Mouse (Mus musculus): ENCODE results near the gene Rpl3.
"Not testable (repeated sequence)": the region's sequence is repeated elsewhere in the genome, so short reads cannot be mapped to it uniquely, and the experiment has no call there.

Gene Rpl3

DNA sequence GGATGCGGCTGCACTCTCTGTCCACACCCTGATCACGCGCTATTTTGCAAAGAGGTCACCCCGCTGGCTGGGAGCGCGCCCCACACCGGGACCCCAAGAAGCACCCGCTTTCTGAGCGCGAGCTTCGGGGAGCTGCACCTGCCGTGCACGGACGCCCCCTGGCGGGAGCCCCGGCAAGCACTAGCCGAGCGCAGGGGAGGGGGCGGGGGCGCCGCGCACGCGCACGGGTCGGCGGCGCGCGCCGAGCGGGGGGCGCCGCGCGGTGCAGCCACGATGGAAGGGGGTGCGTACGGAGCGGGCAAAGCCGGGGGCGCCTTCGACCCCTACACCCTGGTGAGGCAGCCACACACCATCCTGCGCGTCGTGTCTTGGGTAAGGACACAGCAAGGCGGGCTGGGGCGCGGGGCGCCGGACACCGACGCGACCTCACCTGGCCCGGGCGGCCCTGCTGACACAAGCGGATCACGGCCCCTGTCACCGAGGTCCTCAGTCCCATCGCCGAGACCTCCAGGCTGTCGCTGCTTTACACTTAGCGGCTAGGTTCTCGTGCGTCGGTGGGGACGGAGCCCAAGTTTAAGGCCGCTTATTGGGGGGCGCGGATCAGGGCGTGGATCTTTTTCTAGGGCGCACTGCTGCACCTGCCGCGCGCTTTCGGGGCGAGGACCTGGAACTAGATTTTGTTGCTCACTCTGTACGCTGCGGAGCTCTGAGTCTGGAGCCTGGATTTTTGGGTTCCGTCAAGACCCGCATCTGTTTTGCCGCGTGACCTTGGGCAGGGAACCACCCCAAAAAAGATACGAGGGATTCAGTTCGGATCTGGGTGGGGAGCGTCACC is at the start of gene Rpl3, which contains the start of gene Syngr1:
Rpl3 (minus strand) TSS at position 748 of the 835 bp plus-strand sequence.
Syngr1 (plus strand) TSS at position 214 of the 835 bp plus-strand sequence.
- DNase-seq (ENCODE audit: low read depth), result no peak

DNA sequence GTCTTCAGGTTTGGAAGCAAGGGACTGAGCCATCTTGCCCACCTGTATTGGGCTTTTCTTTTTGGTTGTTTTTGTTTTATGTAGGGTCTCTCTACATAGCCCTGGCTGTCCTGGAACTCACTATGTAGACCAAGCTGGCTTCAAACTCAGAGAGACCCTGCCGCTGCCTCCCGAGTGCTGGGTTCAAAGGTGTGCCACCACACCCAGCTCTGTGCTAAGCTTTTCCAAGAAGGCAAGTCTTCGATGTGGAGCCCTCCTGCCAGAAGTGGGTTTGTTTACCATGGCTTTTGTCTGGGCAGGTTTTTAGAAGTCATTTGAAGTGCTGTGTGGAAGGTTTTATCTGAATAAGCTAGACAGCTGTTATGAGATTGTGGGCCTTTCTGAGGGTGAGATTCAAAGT is 49.2 kb upstream of the Rpl3 start:
- DNase-seq (ENCODE audit: low read depth), result no peak

DNA sequence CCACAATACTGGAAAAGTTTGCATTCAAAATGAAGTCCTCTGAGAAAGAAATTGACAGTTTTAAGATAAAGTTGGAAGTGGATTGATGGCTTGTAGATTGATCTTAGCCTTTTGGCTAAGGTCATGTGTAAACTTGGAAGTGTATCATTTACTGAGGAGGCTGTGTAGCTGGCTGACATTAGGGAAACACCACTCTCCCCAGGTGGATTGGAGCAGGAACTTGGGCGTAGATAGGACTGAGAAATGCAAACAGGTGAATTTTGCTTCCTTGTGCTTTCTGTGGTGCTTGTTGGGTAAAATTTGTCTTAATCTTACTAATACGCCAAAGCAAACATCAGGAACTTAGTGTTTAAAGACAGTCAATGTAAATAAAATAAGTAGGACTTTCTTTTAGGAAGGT is 48.6 kb upstream of the Rpl3 start:
- no peak for DNase-seq (ENCODE audit: low read depth)

DNA sequence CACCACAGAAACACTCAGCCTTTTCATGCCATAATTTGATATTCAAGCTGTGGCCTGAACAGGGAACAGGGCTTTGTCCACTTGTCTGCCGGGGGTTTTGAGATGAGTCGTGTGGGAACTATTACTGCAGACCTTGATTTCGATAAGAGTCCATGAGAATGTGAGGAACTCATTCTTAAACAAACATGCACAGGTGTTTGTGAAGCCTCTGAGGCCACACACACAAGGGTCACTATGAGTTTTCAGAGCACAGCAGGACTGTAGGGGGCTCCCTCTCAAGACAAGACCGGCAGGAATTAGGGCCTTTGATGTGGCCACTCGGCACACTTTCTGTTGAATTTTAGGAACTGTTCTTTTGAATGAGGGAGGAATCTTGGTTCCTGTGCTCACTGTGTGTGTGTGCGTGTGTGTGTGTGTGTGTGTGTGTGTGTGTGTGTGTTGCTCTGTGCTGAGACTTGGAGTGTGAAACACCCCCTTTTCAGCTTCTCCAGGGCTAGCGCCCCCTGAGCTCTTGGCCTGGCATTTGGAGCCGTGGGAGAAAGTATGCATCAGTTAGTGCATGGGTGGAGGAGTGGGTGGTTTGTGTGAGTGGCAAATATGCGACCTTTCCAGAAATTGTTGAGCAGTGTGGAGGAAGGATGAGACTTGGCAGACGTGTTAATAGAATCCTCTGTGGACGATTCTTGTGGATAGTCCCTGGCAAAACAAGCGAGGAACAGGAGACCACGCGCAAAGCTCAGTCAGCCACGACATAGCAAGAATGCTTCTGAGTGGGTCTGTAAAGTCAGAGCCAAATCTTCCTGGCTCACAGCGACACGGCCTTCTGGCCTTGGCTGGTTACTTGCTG is 46.5 kb upstream of the Rpl3 start:
- DNase-seq (ENCODE audit: low read depth), result peak; percentile 52

DNA sequence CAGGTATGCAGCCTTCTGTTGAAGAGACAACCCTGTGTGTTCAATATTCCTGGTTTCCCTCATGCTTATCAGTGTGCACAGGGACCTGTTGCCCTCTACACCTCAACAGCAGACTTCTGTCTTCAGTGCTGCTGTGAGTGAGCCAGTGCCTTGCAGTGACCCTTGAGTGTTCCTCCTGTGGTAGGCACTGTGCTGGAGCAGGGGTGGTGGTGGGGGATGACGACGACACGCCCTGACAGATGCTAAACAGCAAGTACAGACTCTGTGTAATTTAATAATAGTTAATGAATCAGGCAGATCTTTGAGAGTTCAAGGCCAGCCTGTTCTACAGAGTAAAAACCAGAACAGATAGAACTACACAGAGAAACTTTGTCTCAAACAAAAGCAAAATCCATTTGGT is 45.0 kb upstream of the Rpl3 start:
- DNase-seq (ENCODE audit: low read depth), result no peak

DNA sequence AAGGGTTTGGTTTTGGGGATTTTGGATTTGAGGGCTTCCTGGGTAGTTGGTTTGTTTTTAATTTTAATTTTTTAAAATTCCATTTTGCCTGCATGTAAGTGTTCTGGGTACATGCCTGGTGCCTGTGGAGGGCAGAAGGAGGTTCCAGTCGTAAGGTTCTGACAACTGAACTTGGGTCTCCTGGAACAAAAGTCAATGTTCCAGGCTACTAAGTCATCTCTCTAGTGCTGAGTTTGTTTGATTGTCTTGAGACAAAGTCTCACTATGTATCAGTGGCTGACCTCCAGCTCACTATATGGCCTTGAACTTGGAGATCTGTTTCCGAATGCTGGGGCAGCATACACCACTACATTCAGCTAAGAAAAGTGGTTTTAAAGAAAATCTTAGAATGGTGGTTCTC is 43.8 kb upstream of the Rpl3 start:
- DNase-seq (ENCODE audit: low read depth), result no peak

DNA sequence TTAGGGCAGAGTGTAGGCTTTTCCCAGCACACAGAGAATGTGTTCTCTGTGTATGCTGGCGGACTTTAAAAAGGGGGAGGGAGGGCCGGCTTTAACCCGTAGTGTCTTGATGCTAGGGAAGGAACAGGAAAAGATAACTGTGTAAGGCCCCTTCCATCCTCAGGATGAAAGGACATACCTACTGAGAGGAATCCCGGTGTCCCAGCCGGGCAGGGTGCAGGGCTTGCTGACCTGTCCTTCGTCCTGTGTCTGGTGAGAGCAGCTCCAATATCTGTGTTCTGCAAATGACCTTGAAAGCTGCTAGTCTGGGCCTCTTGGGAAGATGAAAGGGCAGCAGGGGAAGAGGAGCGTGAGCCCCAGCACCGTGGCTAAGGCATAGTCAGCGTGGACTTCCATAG is 42.8 kb upstream of the Rpl3 start:
- no peak for DNase-seq (ENCODE audit: low read depth)

DNA sequence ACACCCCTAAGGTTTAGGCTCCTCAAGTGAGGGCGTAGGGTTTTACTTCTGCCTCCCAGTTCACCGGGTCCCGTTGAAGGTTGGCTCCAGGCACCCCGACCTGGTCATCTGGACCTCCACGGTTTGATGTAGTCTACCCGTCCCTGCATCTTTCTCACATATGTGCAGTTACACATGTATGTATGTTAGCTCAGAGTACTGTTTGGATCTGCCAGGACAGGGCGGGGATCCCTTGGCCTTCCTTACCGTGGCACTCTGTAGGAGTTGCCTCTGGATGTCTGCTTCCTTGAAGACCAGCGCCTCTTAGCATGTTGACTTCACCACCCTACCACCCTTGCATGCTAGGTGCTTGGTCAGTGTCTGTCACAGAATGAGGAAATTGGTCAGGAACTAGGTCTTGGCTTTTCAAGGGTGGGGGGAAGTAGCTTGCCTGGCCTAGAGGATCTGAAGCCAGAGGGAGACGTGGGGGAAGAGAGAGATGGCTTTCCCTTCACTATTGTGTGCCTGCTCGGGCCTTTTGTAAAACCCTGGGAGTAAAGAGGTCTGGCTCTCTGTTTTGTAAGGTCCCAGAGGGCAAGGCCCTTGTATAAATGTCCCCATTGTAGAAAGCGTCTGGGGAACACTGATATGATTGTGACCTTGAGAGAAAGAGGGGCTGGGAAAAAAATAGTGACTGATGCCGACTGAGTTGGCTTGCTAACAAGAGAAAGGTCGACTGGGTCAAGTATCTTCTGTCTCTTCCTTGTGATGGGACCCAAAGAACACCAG is 42.2 kb upstream of the Rpl3 start:
- DNase-seq (ENCODE audit: low read depth), result peak; percentile 53

DNA sequence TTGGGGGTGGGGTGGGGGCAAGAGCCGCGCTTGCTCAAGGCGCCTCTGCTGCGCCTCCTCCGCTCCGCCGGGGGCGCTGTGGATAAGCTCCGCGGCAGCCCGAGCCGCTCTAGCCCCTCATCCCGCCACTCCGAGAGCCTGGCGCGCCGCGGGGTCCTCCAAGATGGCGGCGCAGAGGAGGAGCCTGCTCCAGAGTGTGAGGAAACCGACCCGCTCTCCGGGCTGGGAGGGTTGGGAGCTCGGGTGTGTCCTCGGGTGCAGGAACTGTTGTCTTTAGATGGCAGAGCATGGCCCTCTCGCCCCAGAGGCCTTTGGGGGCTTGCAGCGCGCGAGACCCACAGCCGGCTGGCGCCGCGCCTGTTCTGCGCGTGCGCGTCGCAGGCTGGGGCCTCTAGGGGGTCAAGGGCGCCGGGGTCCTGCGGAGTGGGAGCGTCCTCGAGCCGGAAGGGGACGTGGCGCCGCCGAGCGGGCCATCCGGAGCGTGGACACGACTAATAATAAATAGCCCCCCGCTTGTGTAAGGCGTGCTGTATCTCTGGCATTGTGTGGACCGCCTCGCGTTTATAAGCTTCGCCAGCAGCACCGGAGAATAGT is 41.4 kb upstream of the Rpl3 start, which contains the start of gene Tab1:
Tab1 (plus strand) TSS at position 135 of the 594 bp plus-strand sequence.
- DNase-seq (ENCODE audit: low read depth), result peak; percentile 97

DNA sequence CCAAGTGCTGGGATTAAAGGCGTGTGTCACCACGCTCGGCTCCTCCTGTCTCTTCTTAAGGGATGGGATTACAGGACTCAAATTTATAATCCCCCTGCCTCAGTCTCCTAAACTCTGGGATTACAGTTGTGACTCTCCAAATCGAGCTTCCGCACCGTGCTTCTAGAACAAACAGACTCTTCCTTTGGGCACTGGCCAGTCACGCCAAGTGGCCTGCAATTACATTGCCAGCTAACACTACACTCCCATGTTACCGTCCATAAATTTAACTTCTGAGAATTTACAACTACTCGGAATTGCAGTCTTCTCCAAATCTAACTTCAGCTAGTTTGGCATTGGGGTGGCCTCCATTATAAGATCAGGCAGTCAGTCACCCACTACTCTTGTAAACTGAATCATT is 40.8 kb upstream of the Rpl3 start:
- DNase-seq (ENCODE audit: low read depth), result no peak

DNA sequence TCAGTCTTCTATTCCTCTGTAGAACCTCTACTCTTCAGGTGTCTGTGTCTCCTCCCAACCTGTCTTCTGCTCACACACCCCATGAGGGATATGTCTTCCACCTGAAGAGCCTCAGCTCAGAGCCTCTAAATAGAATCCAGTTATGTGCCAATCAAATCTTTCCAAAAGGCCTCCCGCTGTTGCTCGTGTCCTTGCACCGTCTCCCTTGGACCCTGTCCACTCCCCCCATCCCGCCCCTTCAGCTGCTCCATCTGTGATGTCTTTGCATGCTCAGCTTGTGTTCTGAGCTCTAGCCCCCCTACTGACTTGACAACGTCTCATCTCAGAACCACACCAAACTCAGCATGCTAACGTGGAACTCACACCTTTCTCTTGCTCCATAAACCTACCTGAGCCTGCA is 39.8 kb upstream of the Rpl3 start:
- no peak for DNase-seq (ENCODE audit: low read depth)

DNA sequence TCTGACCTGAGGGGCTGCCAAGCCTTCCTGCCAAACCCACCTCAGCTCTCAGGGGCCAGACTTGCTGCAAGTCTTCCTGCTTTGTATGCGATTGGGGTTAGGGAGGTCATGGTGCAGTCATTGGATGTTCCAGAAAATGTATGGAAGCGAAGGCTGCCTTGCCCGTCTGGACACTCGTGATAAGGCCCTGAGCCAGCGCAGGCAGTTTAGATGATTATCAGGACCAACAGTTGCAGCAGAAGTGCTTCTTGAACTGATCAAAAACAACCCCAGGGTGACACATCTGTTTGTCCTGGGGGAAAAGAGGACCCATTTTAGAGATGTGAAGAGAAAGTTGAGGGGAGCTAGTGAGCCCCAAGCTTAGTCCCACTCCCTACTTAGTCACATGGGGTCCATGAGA is 39.0 kb upstream of the Rpl3 start:
- DNase-seq (ENCODE audit: low read depth), result no peak

DNA sequence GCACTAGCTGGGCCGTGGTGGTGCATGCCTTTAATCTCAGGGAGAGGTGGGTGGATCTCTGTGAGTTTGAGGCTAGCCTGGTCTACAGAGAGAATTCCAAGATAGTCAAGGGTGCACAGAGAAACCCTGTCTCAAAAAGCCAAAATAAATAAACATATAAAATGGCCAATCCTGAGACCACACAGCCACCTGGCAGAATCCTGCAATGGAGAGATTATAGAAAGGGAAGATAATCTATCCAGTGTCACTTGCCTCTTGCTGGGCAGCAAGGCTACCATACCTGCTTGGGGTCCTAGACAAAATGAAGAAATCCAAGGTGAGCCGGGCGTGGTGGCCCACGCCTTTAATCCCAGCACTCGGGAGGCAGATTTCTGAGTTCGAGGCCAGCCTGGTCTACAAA is 38.3 kb upstream of the Rpl3 start:
- no peak for DNase-seq (ENCODE audit: low read depth)

DNA sequence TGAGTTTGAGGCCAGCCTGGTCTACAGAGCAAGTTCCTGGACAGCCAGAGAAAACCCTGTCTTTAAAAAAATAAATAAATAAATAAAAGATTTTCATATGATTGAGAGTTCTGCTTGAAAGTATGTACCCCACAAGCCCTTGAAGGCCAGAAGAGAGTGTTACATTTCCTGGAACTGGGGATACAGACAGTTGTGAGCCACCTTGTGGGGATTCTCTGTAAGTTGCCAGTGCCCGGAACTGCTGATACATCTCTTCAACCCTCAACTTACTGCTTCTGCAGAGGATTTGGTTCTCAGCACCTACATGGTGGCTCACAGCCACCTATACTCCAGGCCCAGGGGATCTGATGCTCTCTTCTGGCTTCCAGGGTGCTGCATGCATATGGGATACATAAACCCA is 35.5 kb upstream of the Rpl3 start:
- peak; percentile 66 for DNase-seq (ENCODE audit: low read depth)

DNA sequence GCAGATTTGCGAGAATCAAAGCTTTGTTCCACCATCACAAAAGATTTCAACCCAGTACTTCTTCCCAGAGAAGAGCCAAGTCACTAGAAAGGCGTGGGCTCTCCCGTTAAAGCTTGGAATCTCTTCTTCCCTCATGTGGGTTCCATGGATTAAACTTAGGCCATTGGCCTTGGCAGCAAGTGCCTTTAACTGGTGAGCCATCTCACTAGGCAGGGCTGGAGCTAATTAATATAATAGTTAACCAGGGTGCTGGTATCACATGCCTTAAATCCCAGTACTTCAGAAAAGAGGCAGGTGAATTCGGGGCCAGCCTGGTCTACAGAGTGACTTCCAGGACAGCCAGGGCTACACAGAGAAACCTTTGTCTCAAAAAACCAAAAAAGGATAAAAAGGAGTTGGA is 33.0 kb upstream of the Rpl3 start:
- DNase-seq (ENCODE audit: low read depth), result no peak

DNA sequence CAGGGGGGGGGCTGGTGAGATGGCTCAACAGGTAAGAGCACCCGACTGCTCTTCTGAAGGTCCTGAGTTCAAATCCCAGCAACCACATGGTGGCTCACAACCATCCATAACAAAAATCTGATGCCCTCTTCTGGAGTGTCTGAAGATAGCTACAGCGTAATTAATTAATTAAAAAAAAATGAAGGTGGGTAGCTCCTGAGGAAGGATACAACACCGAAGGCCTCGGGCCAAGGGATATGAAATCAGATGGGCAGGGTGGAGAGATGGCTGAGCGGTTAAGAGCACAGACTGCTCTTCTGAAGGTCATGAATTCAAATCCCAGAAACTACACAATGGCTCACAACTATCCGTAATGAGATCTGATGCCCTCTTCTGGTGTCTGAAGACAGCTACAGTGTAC is 30.8 kb upstream of the Rpl3 start:
- not testable (repeated sequence) for DNase-seq (ENCODE audit: low read depth)

DNA sequence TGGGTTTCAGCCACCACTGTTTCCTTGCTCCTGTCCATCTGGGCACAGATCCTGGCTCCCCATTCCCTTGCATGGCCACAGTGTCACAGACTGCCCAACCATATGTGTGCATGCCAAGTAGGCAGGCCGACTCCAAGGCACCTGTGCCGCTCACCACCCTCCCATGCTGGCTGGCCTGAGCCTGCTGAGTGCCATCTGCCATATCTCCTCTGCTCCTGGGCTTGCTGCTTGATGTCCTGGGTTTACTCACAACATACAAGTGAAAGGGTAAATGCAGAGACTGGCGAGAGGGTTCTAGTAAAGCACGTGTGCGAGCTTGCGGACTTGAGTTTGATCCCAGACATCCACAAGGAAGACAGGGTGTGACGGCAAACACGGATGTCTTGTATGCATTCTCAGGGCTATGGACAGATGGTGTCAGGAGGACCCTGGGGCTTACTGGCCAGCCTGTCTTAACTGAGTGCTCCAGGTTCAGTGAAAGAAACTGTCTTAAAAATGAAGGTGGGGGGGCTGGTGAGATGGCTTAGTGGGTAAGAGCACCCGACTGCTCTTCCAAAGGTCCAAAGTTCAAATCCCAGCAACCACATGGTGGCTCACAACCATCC is 30.2 kb upstream of the Rpl3 start:
- no peak for DNase-seq (ENCODE audit: low read depth)

DNA sequence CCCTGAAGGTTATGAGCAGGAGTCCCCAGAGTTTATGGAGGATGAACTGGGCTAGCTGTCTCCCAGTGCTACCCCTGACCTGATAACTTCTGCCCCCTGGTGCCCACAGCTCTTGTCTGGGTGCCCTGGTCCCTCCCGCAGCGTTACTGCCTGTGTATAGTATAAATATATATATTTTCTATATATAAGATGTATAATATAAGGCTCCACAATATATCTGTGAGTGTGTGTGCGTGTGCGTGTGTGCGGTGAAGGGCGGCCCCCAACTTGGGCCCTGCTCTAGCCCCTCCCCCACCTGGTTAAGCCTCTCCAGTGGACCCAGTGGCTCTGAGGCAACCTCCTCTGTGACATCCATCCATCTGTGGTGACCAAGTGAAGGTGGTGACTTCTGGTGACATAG is 27.4 kb upstream of the Rpl3 start:
- DNase-seq (ENCODE audit: low read depth), result no peak

DNA sequence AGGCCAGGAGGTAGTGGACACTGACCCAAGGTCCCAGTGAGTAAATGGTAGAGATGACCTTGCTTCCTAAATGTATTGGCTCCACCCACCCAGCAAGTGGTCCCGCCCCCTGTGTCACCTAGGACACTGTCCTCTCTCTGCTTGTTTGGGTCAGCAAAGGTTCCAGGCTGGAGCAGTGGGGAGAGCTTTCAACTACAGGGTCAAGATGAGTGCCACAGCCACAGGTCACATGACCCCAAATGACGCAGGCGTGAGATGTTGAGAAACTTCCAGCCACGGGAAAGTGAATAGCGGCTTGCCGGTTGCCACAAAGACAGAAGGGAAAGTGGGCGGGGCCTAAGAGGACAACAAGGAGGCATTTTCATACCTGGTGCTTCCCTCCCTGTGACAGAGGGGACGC is 25.5 kb upstream of the Rpl3 start:
- DNase-seq (ENCODE audit: low read depth), result no peak

DNA sequence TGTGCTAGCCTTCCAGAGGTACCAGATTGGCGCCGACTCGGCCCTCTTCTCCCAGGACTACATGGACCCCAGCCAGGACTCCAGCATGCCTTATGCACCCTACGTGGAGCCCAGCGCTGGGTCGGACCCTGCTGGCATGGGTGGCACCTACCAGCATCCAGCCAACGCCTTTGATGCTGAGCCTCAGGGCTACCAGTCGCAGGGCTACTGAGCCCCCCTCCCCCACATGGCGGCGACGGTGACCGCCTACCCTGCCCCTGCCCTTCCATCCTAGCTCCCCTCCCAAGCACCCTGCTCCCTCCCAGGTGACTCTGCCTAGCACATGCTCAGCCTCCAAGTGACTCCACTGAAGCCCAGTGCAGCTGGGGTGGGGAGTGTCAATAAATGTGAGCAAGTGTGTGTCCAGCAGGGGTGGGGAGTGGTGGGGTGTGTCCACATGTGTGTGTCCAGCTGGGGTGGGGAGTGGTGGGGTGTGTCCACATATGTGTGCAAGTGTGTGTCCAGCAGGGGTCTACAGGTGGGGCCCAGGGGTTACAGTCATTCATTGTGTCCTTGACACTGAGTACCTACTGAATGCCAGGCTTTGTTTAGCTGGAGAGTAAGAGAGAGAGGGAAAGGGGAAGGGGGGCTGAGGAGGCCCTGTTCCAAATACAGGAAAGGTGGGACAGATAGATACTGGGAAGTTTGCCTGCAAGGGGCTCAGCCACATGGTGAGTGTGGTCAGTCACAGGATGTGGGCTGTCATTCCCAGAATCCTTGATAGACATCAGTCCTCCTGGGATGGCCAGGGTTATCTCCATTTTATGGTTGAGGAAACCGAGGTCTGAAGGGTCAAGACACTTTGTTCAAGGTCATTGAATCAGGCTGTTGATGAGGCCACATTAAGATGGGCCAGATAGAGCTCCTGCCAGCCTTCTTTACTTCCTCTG is 24.5 kb upstream of the Rpl3 start:
- DNase-seq (ENCODE audit: low read depth), result no peak

All from NIH3T3 (cell line).